Comparison of ENCODE assay signal across 9 mouse cellular contexts in the genomic region with DNA sequence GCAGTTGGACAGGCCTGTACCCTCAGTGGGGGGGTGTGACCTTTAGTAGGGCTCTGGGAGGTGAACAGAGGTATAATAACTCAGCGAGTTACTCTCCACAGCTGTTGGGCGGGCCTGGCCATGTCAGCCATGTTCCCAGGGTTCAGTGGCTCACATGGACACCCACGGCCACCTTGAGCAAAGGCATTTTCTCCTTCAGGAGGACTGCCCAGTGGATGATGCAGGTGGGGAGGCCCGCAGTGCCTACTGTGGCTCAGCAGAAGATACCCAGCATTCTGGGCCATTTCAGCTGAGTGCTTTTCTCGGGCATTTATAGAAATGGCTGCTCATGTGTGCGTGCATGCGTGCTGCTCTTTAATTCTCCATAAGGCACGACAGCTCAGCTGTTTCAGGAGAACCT. TPM values are rescaled to one million over a fixed set of nuclear protein-coding genes. Genes with fewer than 3 reads are reported as not detected.
A peak's percentile ranks its signal among the peaks of the same experiment; 100 is the strongest.
DNase-seq lines count a peak whose midpoint lies in the region; ATAC-seq and TF ChIP-seq lines count a peak whose summit lies in the region.
"Had no signal": no experiment of that assay in that cellular context is flagged by ENCODE, and none has a peak within 500 bp of the region (broad histone marks: within the 10 kb centered on the region; RNA-seq: fewer than 3 reads in every experiment).

No protein-coding gene starts in this region.

- H3K27me3 ChIP-seq in cerebellum, adult 2 months (ENCODE audit: control insufficient read depth, insufficient read depth, low read length): no peaks in the 10 kb centered on the region
- H3K27me3 ChIP-seq in lung, embryonic 14.5 days (ENCODE audit: insufficient read depth, low read length): peaks cover 8% of the 10 kb centered on the region; the same call in 1 of the 2 replicates
- H3K27me3 ChIP-seq in liver, embryonic 14.5 days (ENCODE audit: control insufficient read depth, insufficient read depth, low read length): peaks cover 3% of the 10 kb centered on the region; the same call in 1 of the 2 replicates

- H3K4me3 ChIP-seq in cerebellum, adult 2 months (replicated peaks; ENCODE audit: insufficient read depth, low read depth, low read length): peak overlapping the region; percentile 98
- H3K4me3 ChIP-seq in lung, embryonic 14.5 days (ENCODE audit: low read depth, low read length): no peak overlapping the region
- H3K4me3 ChIP-seq in liver, embryonic 14.5 days (ENCODE audit: insufficient read depth in 1 of 2, low read depth in 2 of 2, low read length in 2 of 2): no peak overlapping the region
- H3K4me3 ChIP-seq: limb, embryonic 12.5 days had no signal

- no peak for TF ChIP-seq CTCF in cerebellum, adult 2 months (IDR thresholded peaks at IDR 0.05; ENCODE audit: borderline replicate concordance, insufficient read depth, low read depth, low read length)
- TF ChIP-seq CTCF in lung, embryonic 14.5 days (IDR thresholded peaks at IDR 0.05; ENCODE audit: low read depth): no peak
- TF ChIP-seq CTCF in liver, embryonic 14.5 days (IDR thresholded peaks at IDR 0.05; ENCODE audit: low read depth): no peak

- TF ChIP-seq POLR2A in cerebellum, adult 2 months (IDR thresholded peaks at IDR 0.05; ENCODE audit: borderline replicate concordance, insufficient read depth, low read length): 0 out of 2 replicates have a peak, but pooled peaks have one; percentile 15

- H3K4me1 ChIP-seq in cerebellum, adult 2 months (ENCODE audit: control insufficient read depth, insufficient read depth, low read length): peaks cover 13% of the 10 kb centered on the region; the same call in 1 of the 2 replicates
- H3K4me1 ChIP-seq in lung, embryonic 14.5 days (ENCODE audit: insufficient read depth): no peaks in the 10 kb centered on the region; the same call in 1 of the 2 replicates
- peaks cover 11 to 26% of the 10 kb centered on the region in 2 experiments; a peak in 3 of 4 replicates for H3K4me1 ChIP-seq in liver, embryonic 14.5 days (replicated peaks; ENCODE audit: control insufficient read depth in 2 of 2, insufficient read depth in 2 of 2, low read length in 1 of 2)

- peak overlapping the region; percentile 79 for H3K27ac ChIP-seq in cerebellum, adult 2 months (ENCODE audit: insufficient read depth, low read length)
- H3K27ac ChIP-seq in lung, embryonic 14.5 days (ENCODE audit: low read depth): no peak overlapping the region
- no peak overlapping the region for H3K27ac ChIP-seq in liver, embryonic 14.5 days
- H3K27ac ChIP-seq: limb, embryonic 12.5 days had no signal

- no peaks in the 10 kb centered on the region for H3K36me3 ChIP-seq in lung, embryonic 14.5 days (ENCODE audit: insufficient read depth)
- no peaks in the 10 kb centered on the region for H3K36me3 ChIP-seq in liver, embryonic 14.5 days (replicated peaks; ENCODE audit: control insufficient read depth, insufficient read depth, low read depth)
- H3K36me3 ChIP-seq: limb, embryonic 12.5 days had no signal

- H3K9ac ChIP-seq in lung, embryonic 14.5 days: no peak overlapping the region
- H3K9ac ChIP-seq in liver, embryonic 14.5 days (replicated peaks): no peak overlapping the region
- H3K9ac ChIP-seq: limb, embryonic 12.5 days had no signal

- DNase-seq in cerebellum, adult 2 months: peak in 1 of 2 experiments; percentile 60
- DNase-seq in cerebellum, postnatal 4 days (ENCODE audit: low spot score in 2 of 2): no peak
- DNase-seq in lung, embryonic 14.5 days: no peak
- no peak for DNase-seq in lung, postnatal 10 days
- peak; percentile 68 for DNase-seq in gastrocnemius, postnatal 25 days
- DNase-seq in liver, embryonic 14.5 days (ENCODE audit: low read depth in 3 of 3, low spot score in 3 of 3): no peak
- no peak for DNase-seq in c-Kit-positive CD71-positive TER-119-positive erythroid progenitor cells, embryonic 14.5 days (ENCODE audit: low spot score)
- no peak for DNase-seq in urinary bladder, adult 18-20 months (ENCODE audit: low spot score in 2 of 2)

- ATAC-seq in lung, embryonic 14.5 days (ENCODE audit: insufficient read depth): no peak
- ATAC-seq in liver, embryonic 14.5 days (ENCODE audit: insufficient read depth): no peak

- no peaks in the 10 kb centered on the region for H3K9me3 ChIP-seq in lung, embryonic 14.5 days (ENCODE audit: low read depth, low read length)
- no peaks in the 10 kb centered on the region for H3K9me3 ChIP-seq in liver, embryonic 14.5 days (ENCODE audit: control insufficient read depth, low read length)
- H3K9me3 ChIP-seq: limb, embryonic 12.5 days had no signal

- peak overlapping the region; percentile 98 for H3K4me2 ChIP-seq in lung, embryonic 14.5 days
- H3K4me2 ChIP-seq in liver, embryonic 14.5 days (ENCODE audit: low read depth): peak overlapping the region; percentile 99

- TF ChIP-seq EP300 in liver, embryonic 14.5 days (IDR thresholded peaks at IDR 0.05; ENCODE audit: low read depth): no peak

- WGBS in cerebellum, adult 2 months: 1% methylated on average over 8 of the region's 8 CpGs
- 78% methylated on average over 8 of the region's 8 CpGs for WGBS in lung, embryonic 14.5 days
- WGBS in liver, embryonic 14.5 days (ENCODE audit: insufficient replicate concordance): 66% methylated on average over 8 of the region's 8 CpGs

RNA-seq across cellular contexts. Expression of a gene that starts 2.5 kb away (rescaled TPM):
- 93.5 and 97.3 TPM in 2 replicates for polyA plus RNA-seq in cerebellum, adult 2 months (2012; rRNA removed)
- polyA plus RNA-seq in lung, embryonic 14.5 days (2014; fragmentation: Nextera tagmentation; extraction: Ambion mirVana): 2.0 and 2.3 TPM in 2 replicates
- 100 to 1,000 TPM in 1 of 2 experiments, 10 to 100 TPM in 1; 98.1 to 101 TPM for total RNA-seq in gastrocnemius, postnatal 25 days (2021)
- polyA plus RNA-seq in liver, embryonic 14.5 days (2012; rRNA removed): 0.43 and 0.86 TPM in 2 replicates
- polyA plus RNA-seq in liver, embryonic 14.5 days (2014; fragmentation: Nextera tagmentation; extraction: Ambion mirVana): 0.74 and 1.0 TPM in 2 replicates

Comparison
In these comparisons a context has a peak if more than half of its experiments do, and no peak if none do; other contexts are left out.
1. RNA of a gene that starts 2.5 kb away (polyA plus RNA-seq): 93.5 to 97.3 TPM in cerebellum, adult 2 months; 2.0 to 2.3 TPM in lung, embryonic 14.5 days and 0.43 to 1.0 TPM in liver, embryonic 14.5 days; every median in the first group is over 10 times any median in the second.